Mouse (Mus musculus) myocyte (in vitro differentiated cells): Measurements from ENCODE around the gene Emx1.

Experiments used
- E2F4 ChIP-seq: IDR thresholded peaks from one replicate; pipeline ENCODE4 v1.6.1; 2011; ENCODE audit warnings: mild to moderate bottlenecking, control low read depth, moderate library complexity; ENCODE audit not compliant: insufficient read depth
- MAX ChIP-seq: IDR thresholded peaks from one replicate; pipeline ENCODE4 v1.6.1; 2011; ENCODE audit warnings: low read depth, mild to moderate bottlenecking, control low read depth
- MYOG ChIP-seq, 3 experiments: IDR thresholded peaks; one replicate each; pipeline ENCODE4 v1.6.1; 2011; ENCODE audit warnings: control low read depth in 2 of 3, low read depth in 2 of 3, mild to moderate bottlenecking in 2 of 3; ENCODE audit not compliant: insufficient read length in 2 of 3, control insufficient read depth in 1 of 3, insufficient read depth in 1 of 3
- POLR2A ChIP-seq: IDR thresholded peaks from one replicate; pipeline ENCODE4 v1.6.1; 2011; ENCODE audit warnings: low read depth, mild to moderate bottlenecking, control low read depth, moderate library complexity; ENCODE audit not compliant: insufficient read length
- POLR2AphosphoS2 ChIP-seq: IDR thresholded peaks from one replicate; pipeline ENCODE4 v1.6.1; 2011; ENCODE audit warnings: low read depth, control low read depth; ENCODE audit not compliant: insufficient read length
- TCF12 ChIP-seq: IDR thresholded peaks from one replicate; pipeline ENCODE4 v1.6.1; 2011; ENCODE audit warnings: mild to moderate bottlenecking, control low read depth; ENCODE audit not compliant: poor library complexity, insufficient read depth, severe bottlenecking
- TCF3 ChIP-seq: IDR thresholded peaks from one replicate; pipeline ENCODE4 v1.6.1; 2011; ENCODE audit warnings: low read depth, control low read depth; ENCODE audit not compliant: insufficient read length
- USF1 ChIP-seq: IDR thresholded peaks from one replicate; pipeline ENCODE4 v1.6.1; 2011; ENCODE audit warnings: low read depth, mild to moderate bottlenecking, control low read depth, moderate library complexity

GRCm38 (mm10) chr6:85252251-85253058, 65.2 kb downstream of the Emx1 start:
- TF ChIP-seq POLR2A (no peak), TCF12 (no peak), MYOG (IDR thresholded peaks at IDR 0.05; ENCODE audit: control insufficient read depth in 1 of 3, insufficient read depth in 1 of 3, insufficient read length in 2 of 3, low read depth in 2 of 3) (no peak), MAX (no peak), USF1 (no peak), TCF3 (no peak), E2F4 (no peak), POLR2AphosphoS2 (no peak)
